Mouse (Mus musculus): Measurements from ENCODE around the gene Fkbp4. TPM values are rescaled to one million over a fixed set of nuclear protein-coding genes. Genes with fewer than 3 reads are reported as not detected.

Fkbp4 gene
- polyA plus RNA-seq, 1 experiment, result 7.7 TPM

GRCm38 (mm10) chr6:128429300-128429699, 9.2 kb downstream of the Fkbp4 start:
- no peaks in the 10 kb centered on the region for H3K27me3 ChIP-seq (ENCODE audit: control insufficient read depth)
- no peak overlapping the region for H3K4me3 ChIP-seq (replicated peaks)
- no peaks in the 10 kb centered on the region for H3K9me3 ChIP-seq (ENCODE audit: control insufficient read depth, low read length)
- TF ChIP-seq TAL1 (IDR thresholded peaks at IDR 0.05; ENCODE audit: low read length) (no peak), GATA1 (IDR thresholded peaks at IDR 0.05; ENCODE audit: low read length) (no peak)
- H3K36me3 ChIP-seq (ENCODE audit: control insufficient read depth), result peaks cover 58% of the 10 kb centered on the region
- peaks cover 40% of the 10 kb centered on the region for H3K4me1 ChIP-seq (ENCODE audit: control insufficient read depth)

GRCm38 (mm10) chr6:128427571-128427970, 10.9 kb downstream of the Fkbp4 start:
- TF ChIP-seq TAL1 (IDR thresholded peaks at IDR 0.05; ENCODE audit: low read length), result no peak
- TF ChIP-seq GATA1 (IDR thresholded peaks at IDR 0.05; ENCODE audit: low read length), result no peak
- H3K4me1 ChIP-seq (ENCODE audit: control insufficient read depth), result peaks cover 48% of the 10 kb centered on the region
- H3K36me3 ChIP-seq (ENCODE audit: control insufficient read depth), result peaks cover 41% of the 10 kb centered on the region
- no peaks in the 10 kb centered on the region for H3K27me3 ChIP-seq (ENCODE audit: control insufficient read depth)
- H3K9me3 ChIP-seq (ENCODE audit: control insufficient read depth, low read length), result no peaks in the 10 kb centered on the region
- no peak overlapping the region for H3K4me3 ChIP-seq (replicated peaks)

GRCm38 (mm10) chr6:128425046-128425445, 13.4 kb downstream of the Fkbp4 start:
- TF ChIP-seq TAL1 (IDR thresholded peaks at IDR 0.05; ENCODE audit: low read length), result no peak
- no peak for TF ChIP-seq GATA1 (IDR thresholded peaks at IDR 0.05; ENCODE audit: low read length)
- peaks cover 27% of the 10 kb centered on the region for H3K36me3 ChIP-seq (ENCODE audit: control insufficient read depth)
- H3K27me3 ChIP-seq (ENCODE audit: control insufficient read depth), result no peaks in the 10 kb centered on the region
- no peaks in the 10 kb centered on the region for H3K9me3 ChIP-seq (ENCODE audit: control insufficient read depth, low read length)
- peak overlapping the region; percentile 98 for H3K4me3 ChIP-seq (replicated peaks)
- peaks cover 47% of the 10 kb centered on the region for H3K4me1 ChIP-seq (ENCODE audit: control insufficient read depth)

- TF ChIP-seq GATA1 (IDR thresholded peaks at IDR 0.05; ENCODE audit: low read length) (no peak), TAL1 (IDR thresholded peaks at IDR 0.05; ENCODE audit: low read length) (no peak)
- Histone ChIP-seq H3K36me3 (ENCODE audit: control insufficient read depth) (peaks cover 24% of the 10 kb centered on the region), H3K27me3 (ENCODE audit: control insufficient read depth) (no peaks in the 10 kb centered on the region), H3K9me3 (ENCODE audit: control insufficient read depth, low read length) (no peaks in the 10 kb centered on the region), H3K4me1 (ENCODE audit: control insufficient read depth) (peaks cover 42% of the 10 kb centered on the region), H3K4me3 (replicated peaks) (peak within 1 kb of the TSS; percentile 98)
Measured at GRCm38 (mm10) chr6:128424269-128425019, 14.0 kb downstream of the Fkbp4 start, which contains the start of gene Itfg2. TSS of gene Itfg2 (minus strand) at chr6:128424931.

- H3K27me3 ChIP-seq (ENCODE audit: control insufficient read depth), result no peaks in the 10 kb centered on the region
- peak overlapping the region; percentile 98 for H3K4me3 ChIP-seq (replicated peaks)
- H3K9me3 ChIP-seq (ENCODE audit: control insufficient read depth, low read length), result no peaks in the 10 kb centered on the region
- TF ChIP-seq TAL1 (IDR thresholded peaks at IDR 0.05; ENCODE audit: low read length) (peak; percentile 14; the same call in 1 of the 3 replicates), GATA1 (IDR thresholded peaks at IDR 0.05; ENCODE audit: low read length) (no peak)
- H3K36me3 ChIP-seq (ENCODE audit: control insufficient read depth), result peaks cover 20% of the 10 kb centered on the region
- H3K4me1 ChIP-seq (ENCODE audit: control insufficient read depth), result peaks cover 36% of the 10 kb centered on the region
Measured at GRCm38 (mm10) chr6:128423496-128424268, 14.8 kb downstream of the Fkbp4 start.

GRCm38 (mm10) chr6:128421480-128421879, 17.0 kb downstream of the Fkbp4 start:
- Histone ChIP-seq H3K9me3 (ENCODE audit: control insufficient read depth, low read length) (no peaks in the 10 kb centered on the region), H3K36me3 (ENCODE audit: control insufficient read depth) (peaks cover 19% of the 10 kb centered on the region), H3K4me1 (ENCODE audit: control insufficient read depth) (peaks cover 36% of the 10 kb centered on the region), H3K27me3 (ENCODE audit: control insufficient read depth) (no peaks in the 10 kb centered on the region), H3K4me3 (replicated peaks) (no peak overlapping the region)
- TF ChIP-seq GATA1 (IDR thresholded peaks at IDR 0.05; ENCODE audit: low read length) (no peak), TAL1 (IDR thresholded peaks at IDR 0.05; ENCODE audit: low read length) (no peak)

- TF ChIP-seq TAL1 (IDR thresholded peaks at IDR 0.05; ENCODE audit: low read length) (no peak), GATA1 (IDR thresholded peaks at IDR 0.05; ENCODE audit: low read length) (no peak)
- Histone ChIP-seq H3K36me3 (ENCODE audit: control insufficient read depth) (peaks cover 20% of the 10 kb centered on the region), H3K9me3 (ENCODE audit: control insufficient read depth, low read length) (no peaks in the 10 kb centered on the region), H3K4me1 (ENCODE audit: control insufficient read depth) (peaks cover 36% of the 10 kb centered on the region), H3K4me3 (replicated peaks) (no peak overlapping the region), H3K27me3 (ENCODE audit: control insufficient read depth) (no peaks in the 10 kb centered on the region)
Measured at GRCm38 (mm10) chr6:128421036-128421435, 17.4 kb downstream of the Fkbp4 start.

GRCm38 (mm10) chr6:128418076-128418475, 20.4 kb downstream of the Fkbp4 start:
- H3K4me1 ChIP-seq (ENCODE audit: control insufficient read depth), result peaks cover 16% of the 10 kb centered on the region
- H3K27me3 ChIP-seq (ENCODE audit: control insufficient read depth), result no peaks in the 10 kb centered on the region
- H3K36me3 ChIP-seq (ENCODE audit: control insufficient read depth), result peaks cover 39% of the 10 kb centered on the region
- no peaks in the 10 kb centered on the region for H3K9me3 ChIP-seq (ENCODE audit: control insufficient read depth, low read length)
- H3K4me3 ChIP-seq (replicated peaks), result no peak overlapping the region
- TF ChIP-seq GATA1 (IDR thresholded peaks at IDR 0.05; ENCODE audit: low read length), result no peak
- TF ChIP-seq TAL1 (IDR thresholded peaks at IDR 0.05; ENCODE audit: low read length), result no peak

GRCm38 (mm10) chr6:128416169-128416568, 22.3 kb downstream of the Fkbp4 start:
- peaks cover 2% of the 10 kb centered on the region; the same call in 1 of the 2 replicates for H3K4me1 ChIP-seq (ENCODE audit: control insufficient read depth)
- H3K4me3 ChIP-seq (replicated peaks), result no peak overlapping the region
- peaks cover 53% of the 10 kb centered on the region for H3K36me3 ChIP-seq (ENCODE audit: control insufficient read depth)
- no peak for TF ChIP-seq GATA1 (IDR thresholded peaks at IDR 0.05; ENCODE audit: low read length)
- no peak for TF ChIP-seq TAL1 (IDR thresholded peaks at IDR 0.05; ENCODE audit: low read length)
- no peaks in the 10 kb centered on the region for H3K9me3 ChIP-seq (ENCODE audit: control insufficient read depth, low read length)
- no peaks in the 10 kb centered on the region for H3K27me3 ChIP-seq (ENCODE audit: control insufficient read depth)
